Mouse (Mus musculus): ENCODE data around the gene Gsg1l2. TPM values are rescaled to one million over a fixed set of nuclear protein-coding genes. Genes with fewer than 3 reads are reported as not detected.

Gene Gsg1l2
- polyA plus RNA-seq, 1 experiment from 2014 or later = not detected

- H3K27ac ChIP-seq (replicated peaks in 1 of 2; ENCODE audit: control insufficient read depth in 1 of 2, insufficient read depth in 1 of 2, low read depth in 2 of 2, low read length in 2 of 2) = no peak overlapping the region
- no peaks in the 10 kb centered on the region for H3K9me3 ChIP-seq (ENCODE audit: control insufficient read depth, low read length)
- no peak overlapping the region for H3K9ac ChIP-seq (ENCODE audit: low read length)
- H3K4me1 ChIP-seq (ENCODE audit: control insufficient read depth in 2 of 2, insufficient read depth in 2 of 2, low read length in 2 of 2) = peaks cover 15 to 31% of the 10 kb centered on the region in 2 experiments
- H3K4me3 ChIP-seq (ENCODE audit: control insufficient read depth in 1 of 2, insufficient read depth in 1 of 2, low read depth in 1 of 2, low read length in 2 of 2) = no peak overlapping the region
- no peak for ATAC-seq (ENCODE audit: insufficient number of reproducible peaks, insufficient read depth, low FRiP score, low read depth)
- no peak overlapping the region for H3K4me2 ChIP-seq (ENCODE audit: low read length)
- no peaks in the 10 kb centered on the region for H3K36me3 ChIP-seq (ENCODE audit: control insufficient read depth, insufficient read depth, low read length)
- no peaks in the 10 kb centered on the region for H3K27me3 ChIP-seq (ENCODE audit: control insufficient read depth, insufficient read depth, low read length)
Measured at GRCm38 (mm10) chr11:67800130-67800723, 25.8 kb downstream of the Gsg1l2 start.

GRCm38 (mm10) chr11:67801169-67801568 is 26.8 kb downstream of the Gsg1l2 start:
- H3K9me3 ChIP-seq (ENCODE audit: control insufficient read depth, low read length) = no peaks in the 10 kb centered on the region
- H3K4me3 ChIP-seq (ENCODE audit: control insufficient read depth in 1 of 2, insufficient read depth in 1 of 2, low read depth in 1 of 2, low read length in 2 of 2) = no peak overlapping the region
- H3K4me1 ChIP-seq (ENCODE audit: control insufficient read depth in 2 of 2, insufficient read depth in 2 of 2, low read length in 2 of 2) = peaks cover 10 to 25% of the 10 kb centered on the region in 2 experiments
- no peak for ATAC-seq (ENCODE audit: insufficient number of reproducible peaks, insufficient read depth, low FRiP score, low read depth)
- H3K36me3 ChIP-seq (ENCODE audit: control insufficient read depth, insufficient read depth, low read length) = no peaks in the 10 kb centered on the region
- H3K27ac ChIP-seq (replicated peaks in 1 of 2; ENCODE audit: control insufficient read depth in 1 of 2, insufficient read depth in 1 of 2, low read depth in 2 of 2, low read length in 2 of 2) = no peak overlapping the region
- no peaks in the 10 kb centered on the region for H3K27me3 ChIP-seq (ENCODE audit: control insufficient read depth, insufficient read depth, low read length)
- 49% methylated on average over 8 of the region's 8 CpGs for WGBS
- no peak overlapping the region for H3K4me2 ChIP-seq (ENCODE audit: low read length)
- H3K9ac ChIP-seq (ENCODE audit: low read length) = no peak overlapping the region

GRCm38 (mm10) chr11:67805538-67805937 is 31.1 kb downstream of the Gsg1l2 start:
- ATAC-seq (ENCODE audit: insufficient number of reproducible peaks, insufficient read depth, low FRiP score, low read depth) = no peak

GRCm38 (mm10) chr11:67806832-67807597 is 32.6 kb downstream of the Gsg1l2 start:
- Histone ChIP-seq H3K4me1 (ENCODE audit: control insufficient read depth in 2 of 2, insufficient read depth in 2 of 2, low read length in 2 of 2) (peaks cover 2 to 4% of the 10 kb centered on the region in 2 experiments; a peak in 3 of 4 replicates), H3K27ac (replicated peaks in 1 of 2; ENCODE audit: control insufficient read depth in 1 of 2, insufficient read depth in 1 of 2, low read depth in 2 of 2, low read length in 2 of 2) (no peak overlapping the region), H3K4me3 (ENCODE audit: control insufficient read depth in 1 of 2, insufficient read depth in 1 of 2, low read depth in 1 of 2, low read length in 2 of 2) (no peak overlapping the region), H3K9me3 (ENCODE audit: control insufficient read depth, low read length) (no peaks in the 10 kb centered on the region), H3K9ac (ENCODE audit: low read length) (no peak overlapping the region), H3K36me3 (ENCODE audit: control insufficient read depth, insufficient read depth, low read length) (no peaks in the 10 kb centered on the region), H3K27me3 (ENCODE audit: control insufficient read depth, insufficient read depth, low read length) (no peaks in the 10 kb centered on the region), H3K4me2 (ENCODE audit: low read length) (no peak overlapping the region)
- no peak for ATAC-seq (ENCODE audit: insufficient number of reproducible peaks, insufficient read depth, low FRiP score, low read depth)
- WGBS = 77% methylated on average over 11 of the region's 11 CpGs

More at GRCm38 (mm10) chr11:67805538-67805937, 31.1 kb downstream of the Gsg1l2 start:
- no peaks in the 10 kb centered on the region for H3K9me3 ChIP-seq (ENCODE audit: control insufficient read depth, low read length)
- no peak overlapping the region for H3K27ac ChIP-seq (replicated peaks in 1 of 2; ENCODE audit: control insufficient read depth in 1 of 2, insufficient read depth in 1 of 2, low read depth in 2 of 2, low read length in 2 of 2)
- H3K4me2 ChIP-seq (ENCODE audit: low read length) = no peak overlapping the region
- peaks cover 4 to 17% of the 10 kb centered on the region in 2 experiments for H3K4me1 ChIP-seq (ENCODE audit: control insufficient read depth in 2 of 2, insufficient read depth in 2 of 2, low read length in 2 of 2)
- H3K36me3 ChIP-seq (ENCODE audit: control insufficient read depth, insufficient read depth, low read length) = no peaks in the 10 kb centered on the region
- H3K4me3 ChIP-seq (ENCODE audit: control insufficient read depth in 1 of 2, insufficient read depth in 1 of 2, low read depth in 1 of 2, low read length in 2 of 2) = no peak overlapping the region
- 97% methylated on average over 1 of the region's 1 CpGs for WGBS
- no peak overlapping the region for H3K9ac ChIP-seq (ENCODE audit: low read length)
- no peaks in the 10 kb centered on the region for H3K27me3 ChIP-seq (ENCODE audit: control insufficient read depth, insufficient read depth, low read length)

- H3K27me3 ChIP-seq (ENCODE audit: control insufficient read depth, insufficient read depth, low read length) = no peaks in the 10 kb centered on the region
- H3K4me1 ChIP-seq (ENCODE audit: control insufficient read depth in 2 of 2, insufficient read depth in 2 of 2, low read length in 2 of 2) = peaks cover 2 to 4% of the 10 kb centered on the region in 2 experiments; a peak in 3 of 4 replicates
- no peak overlapping the region for H3K27ac ChIP-seq (replicated peaks in 1 of 2; ENCODE audit: control insufficient read depth in 1 of 2, insufficient read depth in 1 of 2, low read depth in 2 of 2, low read length in 2 of 2)
- H3K9me3 ChIP-seq (ENCODE audit: control insufficient read depth, low read length) = no peaks in the 10 kb centered on the region
- WGBS = 72% methylated on average over 5 of the region's 5 CpGs
- ATAC-seq (ENCODE audit: insufficient number of reproducible peaks, insufficient read depth, low FRiP score, low read depth) = no peak
- H3K36me3 ChIP-seq (ENCODE audit: control insufficient read depth, insufficient read depth, low read length) = no peaks in the 10 kb centered on the region
- no peak overlapping the region for H3K4me3 ChIP-seq (ENCODE audit: control insufficient read depth in 1 of 2, insufficient read depth in 1 of 2, low read depth in 1 of 2, low read length in 2 of 2)
- no peak overlapping the region for H3K9ac ChIP-seq (ENCODE audit: low read length)
- H3K4me2 ChIP-seq (ENCODE audit: low read length) = no peak overlapping the region
Measured at GRCm38 (mm10) chr11:67808051-67808450, 33.6 kb downstream of the Gsg1l2 start.

- H3K4me3 ChIP-seq (ENCODE audit: control insufficient read depth in 1 of 2, insufficient read depth in 1 of 2, low read depth in 1 of 2, low read length in 2 of 2) = no peak overlapping the region
- H3K9me3 ChIP-seq (ENCODE audit: control insufficient read depth, low read length) = no peaks in the 10 kb centered on the region
- peaks cover 2 to 4% of the 10 kb centered on the region in 2 experiments; a peak in 3 of 4 replicates for H3K4me1 ChIP-seq (ENCODE audit: control insufficient read depth in 2 of 2, insufficient read depth in 2 of 2, low read length in 2 of 2)
- no peak overlapping the region for H3K27ac ChIP-seq (replicated peaks in 1 of 2; ENCODE audit: control insufficient read depth in 1 of 2, insufficient read depth in 1 of 2, low read depth in 2 of 2, low read length in 2 of 2)
- WGBS = 75% methylated on average over 6 of the region's 6 CpGs
- ATAC-seq (ENCODE audit: insufficient number of reproducible peaks, insufficient read depth, low FRiP score, low read depth) = no peak
- H3K4me2 ChIP-seq (ENCODE audit: low read length) = no peak overlapping the region
- H3K36me3 ChIP-seq (ENCODE audit: control insufficient read depth, insufficient read depth, low read length) = no peaks in the 10 kb centered on the region
- no peaks in the 10 kb centered on the region for H3K27me3 ChIP-seq (ENCODE audit: control insufficient read depth, insufficient read depth, low read length)
- H3K9ac ChIP-seq (ENCODE audit: low read length) = no peak overlapping the region
Measured at GRCm38 (mm10) chr11:67811535-67811934, 37.1 kb downstream of the Gsg1l2 start.

GRCm38 (mm10) chr11:67819604-67820003 is 45.2 kb downstream of the Gsg1l2 start:
- Histone ChIP-seq H3K27ac (replicated peaks in 1 of 2; ENCODE audit: control insufficient read depth in 1 of 2, insufficient read depth in 1 of 2, low read depth in 2 of 2, low read length in 2 of 2) (no peak overlapping the region), H3K9ac (ENCODE audit: low read length) (peak overlapping the region; percentile 4; the same call in 1 of the 2 replicates), H3K4me2 (ENCODE audit: low read length) (peak overlapping the region; percentile 53), H3K27me3 (ENCODE audit: control insufficient read depth, insufficient read depth, low read length) (no peaks in the 10 kb centered on the region), H3K9me3 (ENCODE audit: control insufficient read depth, low read length) (no peaks in the 10 kb centered on the region), H3K36me3 (ENCODE audit: control insufficient read depth, insufficient read depth, low read length) (no peaks in the 10 kb centered on the region), H3K4me1 (ENCODE audit: control insufficient read depth in 2 of 2, insufficient read depth in 2 of 2, low read length in 2 of 2) (peaks cover 0 to 2% of the 10 kb centered on the region in 2 experiments; a peak in 3 of 4 replicates), H3K4me3 (ENCODE audit: control insufficient read depth in 1 of 2, insufficient read depth in 1 of 2, low read depth in 1 of 2, low read length in 2 of 2) (peak overlapping the region in 1 of 2 experiments; percentile 20; a peak in 2 of 4 replicates)
- no peak for ATAC-seq (ENCODE audit: insufficient number of reproducible peaks, insufficient read depth, low FRiP score, low read depth)
- 6% methylated on average over 5 of the region's 5 CpGs for WGBS

Measured in heart, embryonic 14.5 days (tissue).